Mouse (Mus musculus) R1 (cell line): ENCODE results near the gene Ramp1.
A peak's percentile ranks its signal among the peaks of the same experiment; 100 is the strongest.

Experiments
- DNase-seq: peaks from one replicate; pipeline ENCODE4 v3.0.0-alpha.2; 2018; ENCODE audit warnings: low read depth, low spot score

Ramp1 gene

GRCm38 (mm10) chr1:91239112-91239511 lies 59.5 kb downstream of the Ramp1 start:
- DNase-seq = no peak

- no peak for DNase-seq
Measured at GRCm38 (mm10) chr1:91239800-91240199, 60.2 kb downstream of the Ramp1 start.

- no peak for DNase-seq
Measured at GRCm38 (mm10) chr1:91240685-91241084, 61.1 kb downstream of the Ramp1 start.

GRCm38 (mm10) chr1:91241249-91241648 lies 61.6 kb downstream of the Ramp1 start:
- no peak for DNase-seq

GRCm38 (mm10) chr1:91248242-91248641 lies 68.6 kb downstream of the Ramp1 start:
- DNase-seq = no peak

- no peak for DNase-seq
Measured at GRCm38 (mm10) chr1:91248970-91249369, 69.3 kb downstream of the Ramp1 start.

- peak; percentile 99 for DNase-seq
Measured at GRCm38 (mm10) chr1:91249564-91250414, 70.2 kb downstream of the Ramp1 start, which contains the start of gene Ube2f. TSS of gene Ube2f (plus strand) at chr1:91250304.

- DNase-seq = peak; percentile 21
Measured at GRCm38 (mm10) chr1:91250415-91251147, 71.0 kb downstream of the Ramp1 start.

- no peak for DNase-seq
Measured at GRCm38 (mm10) chr1:91251148-91251650, 71.6 kb downstream of the Ramp1 start.

GRCm38 (mm10) chr1:91251927-91252326 lies 72.3 kb downstream of the Ramp1 start:
- DNase-seq = peak; percentile 14

GRCm38 (mm10) chr1:91257918-91258317 lies 78.3 kb downstream of the Ramp1 start:
- DNase-seq = no peak

GRCm38 (mm10) chr1:91259794-91260193 lies 80.2 kb downstream of the Ramp1 start:
- no peak for DNase-seq

- DNase-seq = no peak
Measured at GRCm38 (mm10) chr1:91262508-91262907, 82.9 kb downstream of the Ramp1 start.

- no peak for DNase-seq
Measured at GRCm38 (mm10) chr1:91272260-91272659, 92.6 kb downstream of the Ramp1 start.
